Mouse (Mus musculus): ENCODE measurements at regions not wholly inside any gene's neighbourhood (a gene's known extent, or its start where the extent isn't known, plus 50 kb on each side); places are given as distances from the start of the nearest gene placed in this dataset.

- ATAC-seq (ENCODE audit: low read depth) = no peak
- H3K4me2 ChIP-seq (ENCODE audit: low read depth, low read length) = no peak overlapping the region
- no peaks in the 10 kb centered on the region for H3K9me3 ChIP-seq (ENCODE audit: control insufficient read depth, low read length)
Measured at GRCm38 (mm10) chr5:126063644-126064043, 532.1 kb downstream of the Tmem132b start.

GRCm38 (mm10) chr5:126079281-126079838, 547.8 kb downstream of the Tmem132b start:
- 22% methylated on average over 7 of the region's 7 CpGs for WGBS
- no peaks in the 10 kb centered on the region for H3K36me3 ChIP-seq (ENCODE audit: control insufficient read depth, insufficient read depth, low read length)
- H3K4me3 ChIP-seq (ENCODE audit: low read depth, low read length) = no peak overlapping the region
- no peak overlapping the region for H3K4me2 ChIP-seq (ENCODE audit: low read depth, low read length)
- no peaks in the 10 kb centered on the region for H3K4me1 ChIP-seq (ENCODE audit: control insufficient read depth, insufficient read depth, low read length)
- no peak overlapping the region for H3K27ac ChIP-seq (ENCODE audit: low read depth, low read length)
- no peaks in the 10 kb centered on the region for H3K9me3 ChIP-seq (ENCODE audit: control insufficient read depth, low read length)
- H3K27me3 ChIP-seq (ENCODE audit: control insufficient read depth, insufficient read depth, low read length) = no peaks in the 10 kb centered on the region
- H3K9ac ChIP-seq (replicated peaks; ENCODE audit: low read depth, low read length) = no peak overlapping the region
- no peak for ATAC-seq (ENCODE audit: low read depth)

More at GRCm38 (mm10) chr5:126063644-126064043, 532.1 kb downstream of the Tmem132b start:
- no peak overlapping the region for H3K27ac ChIP-seq (ENCODE audit: low read depth, low read length)
- no peaks in the 10 kb centered on the region for H3K4me1 ChIP-seq (ENCODE audit: control insufficient read depth, insufficient read depth, low read length)
- H3K36me3 ChIP-seq (ENCODE audit: control insufficient read depth, insufficient read depth, low read length) = no peaks in the 10 kb centered on the region
- H3K4me3 ChIP-seq (ENCODE audit: low read depth, low read length) = no peak overlapping the region
- H3K9ac ChIP-seq (replicated peaks; ENCODE audit: low read depth, low read length) = no peak overlapping the region
- no peaks in the 10 kb centered on the region for H3K27me3 ChIP-seq (ENCODE audit: control insufficient read depth, insufficient read depth, low read length)

- ATAC-seq (ENCODE audit: low read depth) = no peak
- 65% methylated on average over 4 of the region's 4 CpGs for WGBS
Measured at GRCm38 (mm10) chr5:126088251-126088914, 556.8 kb downstream of the Tmem132b start.

GRCm38 (mm10) chr5:126093196-126093595, 561.6 kb downstream of the Tmem132b start:
- no peak overlapping the region for H3K4me3 ChIP-seq (ENCODE audit: low read depth, low read length)
- ATAC-seq (ENCODE audit: low read depth) = no peak
- no peaks in the 10 kb centered on the region for H3K4me1 ChIP-seq (ENCODE audit: control insufficient read depth, insufficient read depth, low read length)
- H3K36me3 ChIP-seq (ENCODE audit: control insufficient read depth, insufficient read depth, low read length) = no peaks in the 10 kb centered on the region
- no peaks in the 10 kb centered on the region for H3K27me3 ChIP-seq (ENCODE audit: control insufficient read depth, insufficient read depth, low read length)
- no peak overlapping the region for H3K9ac ChIP-seq (replicated peaks; ENCODE audit: low read depth, low read length)
- H3K4me2 ChIP-seq (ENCODE audit: low read depth, low read length) = no peak overlapping the region
- no peaks in the 10 kb centered on the region for H3K9me3 ChIP-seq (ENCODE audit: control insufficient read depth, low read length)
- H3K27ac ChIP-seq (ENCODE audit: low read depth, low read length) = no peak overlapping the region
- WGBS = 88% methylated on average over 5 of the region's 5 CpGs

More at GRCm38 (mm10) chr5:126088251-126088914, 556.8 kb downstream of the Tmem132b start:
- H3K9me3 ChIP-seq (ENCODE audit: control insufficient read depth, low read length) = no peaks in the 10 kb centered on the region
- no peaks in the 10 kb centered on the region for H3K36me3 ChIP-seq (ENCODE audit: control insufficient read depth, insufficient read depth, low read length)
- no peak overlapping the region for H3K27ac ChIP-seq (ENCODE audit: low read depth, low read length)
- H3K4me2 ChIP-seq (ENCODE audit: low read depth, low read length) = no peak overlapping the region
- H3K4me3 ChIP-seq (ENCODE audit: low read depth, low read length) = no peak overlapping the region
- H3K27me3 ChIP-seq (ENCODE audit: control insufficient read depth, insufficient read depth, low read length) = no peaks in the 10 kb centered on the region
- H3K4me1 ChIP-seq (ENCODE audit: control insufficient read depth, insufficient read depth, low read length) = no peaks in the 10 kb centered on the region
- no peak overlapping the region for H3K9ac ChIP-seq (replicated peaks; ENCODE audit: low read depth, low read length)

GRCm38 (mm10) chr5:126096616-126097261, 565.2 kb downstream of the Tmem132b start:
- H3K36me3 ChIP-seq (ENCODE audit: control insufficient read depth, insufficient read depth, low read length) = no peaks in the 10 kb centered on the region
- no peaks in the 10 kb centered on the region for H3K27me3 ChIP-seq (ENCODE audit: control insufficient read depth, insufficient read depth, low read length)
- no peaks in the 10 kb centered on the region for H3K4me1 ChIP-seq (ENCODE audit: control insufficient read depth, insufficient read depth, low read length)
- no peak overlapping the region for H3K4me2 ChIP-seq (ENCODE audit: low read depth, low read length)
- WGBS = 76% methylated on average over 6 of the region's 6 CpGs
- H3K9ac ChIP-seq (replicated peaks; ENCODE audit: low read depth, low read length) = no peak overlapping the region
- no peaks in the 10 kb centered on the region for H3K9me3 ChIP-seq (ENCODE audit: control insufficient read depth, low read length)
- no peak overlapping the region for H3K27ac ChIP-seq (ENCODE audit: low read depth, low read length)
- no peak overlapping the region for H3K4me3 ChIP-seq (ENCODE audit: low read depth, low read length)
- no peak for ATAC-seq (ENCODE audit: low read depth)

GRCm38 (mm10) chr5:126097262-126097628, 565.7 kb downstream of the Tmem132b start:
- no peaks in the 10 kb centered on the region for H3K9me3 ChIP-seq (ENCODE audit: control insufficient read depth, low read length)
- no peaks in the 10 kb centered on the region for H3K4me1 ChIP-seq (ENCODE audit: control insufficient read depth, insufficient read depth, low read length)
- no peaks in the 10 kb centered on the region for H3K27me3 ChIP-seq (ENCODE audit: control insufficient read depth, insufficient read depth, low read length)
- H3K4me2 ChIP-seq (ENCODE audit: low read depth, low read length) = no peak overlapping the region
- H3K4me3 ChIP-seq (ENCODE audit: low read depth, low read length) = no peak overlapping the region
- no peak for ATAC-seq (ENCODE audit: low read depth)
- no peak overlapping the region for H3K9ac ChIP-seq (replicated peaks; ENCODE audit: low read depth, low read length)
- no peak overlapping the region for H3K27ac ChIP-seq (ENCODE audit: low read depth, low read length)
- no peaks in the 10 kb centered on the region for H3K36me3 ChIP-seq (ENCODE audit: control insufficient read depth, insufficient read depth, low read length)

GRCm38 (mm10) chr5:126098433-126098832, 566.9 kb downstream of the Tmem132b start:
- no peaks in the 10 kb centered on the region for H3K27me3 ChIP-seq (ENCODE audit: control insufficient read depth, insufficient read depth, low read length)
- no peak for ATAC-seq (ENCODE audit: low read depth)
- WGBS = 83% methylated on average over 7 of the region's 7 CpGs
- no peak overlapping the region for H3K4me3 ChIP-seq (ENCODE audit: low read depth, low read length)
- no peak overlapping the region for H3K9ac ChIP-seq (replicated peaks; ENCODE audit: low read depth, low read length)
- H3K4me1 ChIP-seq (ENCODE audit: control insufficient read depth, insufficient read depth, low read length) = no peaks in the 10 kb centered on the region
- no peaks in the 10 kb centered on the region for H3K36me3 ChIP-seq (ENCODE audit: control insufficient read depth, insufficient read depth, low read length)
- H3K27ac ChIP-seq (ENCODE audit: low read depth, low read length) = no peak overlapping the region
- no peak overlapping the region for H3K4me2 ChIP-seq (ENCODE audit: low read depth, low read length)
- no peaks in the 10 kb centered on the region for H3K9me3 ChIP-seq (ENCODE audit: control insufficient read depth, low read length)

- 85% methylated on average over 8 of the region's 8 CpGs for WGBS
- no peaks in the 10 kb centered on the region for H3K36me3 ChIP-seq (ENCODE audit: control insufficient read depth, insufficient read depth, low read length)
- ATAC-seq (ENCODE audit: low read depth) = no peak
Measured at GRCm38 (mm10) chr5:126099931-126100330, 568.4 kb downstream of the Tmem132b start.

GRCm38 (mm10) chr5:126104464-126104863, 572.9 kb downstream of the Tmem132b start:
- no peaks in the 10 kb centered on the region for H3K36me3 ChIP-seq (ENCODE audit: control insufficient read depth, insufficient read depth, low read length)
- H3K4me3 ChIP-seq (ENCODE audit: low read depth, low read length) = no peak overlapping the region
- WGBS = 78% methylated on average over 5 of the region's 5 CpGs
- H3K4me2 ChIP-seq (ENCODE audit: low read depth, low read length) = no peak overlapping the region
- no peak overlapping the region for H3K27ac ChIP-seq (ENCODE audit: low read depth, low read length)
- no peak for ATAC-seq (ENCODE audit: low read depth)
- H3K27me3 ChIP-seq (ENCODE audit: control insufficient read depth, insufficient read depth, low read length) = no peaks in the 10 kb centered on the region
- no peaks in the 10 kb centered on the region for H3K9me3 ChIP-seq (ENCODE audit: control insufficient read depth, low read length)
- no peak overlapping the region for H3K9ac ChIP-seq (replicated peaks; ENCODE audit: low read depth, low read length)
- no peaks in the 10 kb centered on the region for H3K4me1 ChIP-seq (ENCODE audit: control insufficient read depth, insufficient read depth, low read length)

More at GRCm38 (mm10) chr5:126099931-126100330, 568.4 kb downstream of the Tmem132b start:
- Histone ChIP-seq H3K27me3 (ENCODE audit: control insufficient read depth, insufficient read depth, low read length) (no peaks in the 10 kb centered on the region), H3K4me1 (ENCODE audit: control insufficient read depth, insufficient read depth, low read length) (no peaks in the 10 kb centered on the region), H3K9me3 (ENCODE audit: control insufficient read depth, low read length) (no peaks in the 10 kb centered on the region), H3K9ac (replicated peaks; ENCODE audit: low read depth, low read length) (no peak overlapping the region), H3K27ac (ENCODE audit: low read depth, low read length) (no peak overlapping the region), H3K4me3 (ENCODE audit: low read depth, low read length) (no peak overlapping the region), H3K4me2 (ENCODE audit: low read depth, low read length) (no peak overlapping the region)
